Mouse (Mus musculus) heart, postnatal 36 days (tissue): ENCODE measurements around the gene Hps1. TPM values are rescaled to one million over a fixed set of nuclear protein-coding genes. Genes with fewer than 3 reads are reported as not detected.

Experiments
- DNase-seq, 2 experiments: peaks; one replicate each; pipeline ENCODE4 v3.0.0; 2021 to 2022
- intact Hi-C: fragments of 180-260 bp; cut with DNase I; formaldehyde crosslinking; loops from one replicate; pipeline ENCODE4 v1.15.1; 2025
- total RNA-seq, 2 experiments: library from RNA; stranded (reverse); gene quantifications; 2 replicates each; pipeline ENCODE4 v1.2.3; 2021

Gene Hps1
- total RNA-seq, 2 experiments from 2014 or later = 1.0 to 1.8 TPM

- no peak for DNase-seq
- intact Hi-C loops = no loop called here
These were observed 54.5 kb downstream of the Hps1 start for GRCm38 (mm10) chr19:42725056-42725972.

GRCm38 (mm10) chr19:42723302-42723701 lies 56.5 kb downstream of the Hps1 start:
- intact Hi-C loops = no loop called here
- DNase-seq = no peak

GRCm38 (mm10) chr19:42722500-42722899 lies 57.3 kb downstream of the Hps1 start:
- intact Hi-C loops = no loop called here
- DNase-seq = no peak

GRCm38 (mm10) chr19:42718101-42718500 lies 61.7 kb downstream of the Hps1 start:
- no peak for DNase-seq
- intact Hi-C loops = no loop called here

GRCm38 (mm10) chr19:42717668-42718067 lies 62.1 kb downstream of the Hps1 start:
- no peak for DNase-seq
- intact Hi-C loops = no loop called here

- intact Hi-C loops = no loop called here
- no peak for DNase-seq
These were observed 63.3 kb downstream of the Hps1 start for GRCm38 (mm10) chr19:42716507-42716906.

- DNase-seq = no peak
- intact Hi-C loops = no loop called here
These were observed 66.0 kb downstream of the Hps1 start for GRCm38 (mm10) chr19:42713770-42714169.

Other genes starting within 250 kb of the Hps1 start
- 1 to 10 TPM; 1.1 to 1.4 TPM for gene Loxl4, start 167.2 kb downstream of the Hps1 start, total RNA-seq
- gene Pyroxd2, start 27.2 kb downstream of the Hps1 start, total RNA-seq = 1 to 10 TPM; 4.6 to 4.7 TPM